In the genomic region with DNA sequence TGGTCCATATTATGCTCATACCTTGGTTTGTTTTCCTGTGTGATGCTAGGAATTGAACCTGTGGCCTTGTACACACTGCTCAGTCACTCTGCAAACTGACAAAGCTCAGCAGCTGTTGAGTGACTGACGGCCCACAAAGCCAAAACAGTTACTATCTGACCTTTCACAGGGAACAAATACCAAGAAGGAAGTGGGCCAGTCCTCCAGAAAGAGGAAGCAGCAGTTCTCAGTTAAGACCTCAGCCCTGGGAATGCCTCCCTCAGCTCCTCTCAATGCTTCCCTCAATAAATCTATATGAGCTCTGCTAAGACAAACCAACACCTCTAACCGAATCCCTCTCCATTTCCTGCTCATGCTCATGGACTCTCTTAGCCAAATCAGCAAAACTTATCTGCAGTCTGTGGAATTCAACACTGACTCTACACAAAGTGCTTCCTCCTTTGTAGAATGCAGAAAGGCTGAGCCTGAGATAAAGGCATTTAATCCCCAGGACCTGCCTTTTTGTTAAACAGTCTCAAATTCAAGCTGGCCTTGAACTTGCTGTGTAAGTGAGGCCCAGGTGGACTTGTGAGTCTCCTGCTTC, we compare ENCODE assay signal across 11 mouse cellular contexts. TPM values are rescaled to one million over a fixed set of nuclear protein-coding genes. Genes with fewer than 3 reads are reported as not detected.
DNase-seq lines count a peak whose midpoint lies in the region; ATAC-seq and TF ChIP-seq lines count a peak whose summit lies in the region.
"Had no signal": no experiment of that assay in that cellular context is flagged by ENCODE, and none has a peak within 500 bp of the region (broad histone marks: within the 10 kb centered on the region; RNA-seq: fewer than 3 reads in every experiment).

No protein-coding gene starts in this region.

- no peaks in the 10 kb centered on the region for H3K9me3 ChIP-seq in lung, embryonic 14.5 days (ENCODE audit: low read depth, low read length)
- no peaks in the 10 kb centered on the region for H3K9me3 ChIP-seq in heart, embryonic 14.5 days (ENCODE audit: control insufficient read depth, low read length)
- no peaks in the 10 kb centered on the region for H3K9me3 ChIP-seq in liver, embryonic 15.5 days (replicated peaks)
- H3K9me3 ChIP-seq in stomach, embryonic 15.5 days: no peaks in the 10 kb centered on the region
- H3K9me3 ChIP-seq: limb, embryonic 13.5 days had no signal

- DNase-seq in lung, embryonic 14.5 days: peak; percentile 16
- DNase-seq in lung, postnatal 14 days: no peak
- no peak for DNase-seq in Muller cell, postnatal 12 days (ENCODE audit: inconsistent ontology term)
- no peak for DNase-seq in right cerebral cortex, postnatal 10 days (ENCODE audit: low spot score in 2 of 2)
- DNase-seq in thymus, postnatal 0 days (ENCODE audit: low spot score): no peak
- DNase-seq: cerebellum, postnatal 14 days had no signal

- H3K9ac ChIP-seq in lung, embryonic 14.5 days: no peak overlapping the region
- no peak overlapping the region for H3K9ac ChIP-seq in heart, embryonic 14.5 days (ENCODE audit: low read length)
- H3K9ac ChIP-seq in liver, embryonic 15.5 days: no peak overlapping the region
- no peak overlapping the region for H3K9ac ChIP-seq in stomach, embryonic 15.5 days
- H3K9ac ChIP-seq: limb, embryonic 13.5 days had no signal

- H3K4me3 ChIP-seq in lung, embryonic 14.5 days (ENCODE audit: low read depth, low read length): no peak overlapping the region
- no peak overlapping the region for H3K4me3 ChIP-seq in heart, embryonic 14.5 days (ENCODE audit: control insufficient read depth in 1 of 2, insufficient read depth in 1 of 2, low read depth in 1 of 2, low read length in 2 of 2)
- no peak overlapping the region for H3K4me3 ChIP-seq in liver, embryonic 15.5 days (replicated peaks)
- no peak overlapping the region for H3K4me3 ChIP-seq in stomach, embryonic 15.5 days (replicated peaks)
- H3K4me3 ChIP-seq: limb, embryonic 13.5 days had no signal

- no peaks in the 10 kb centered on the region for H3K4me1 ChIP-seq in lung, embryonic 14.5 days (ENCODE audit: insufficient read depth)
- H3K4me1 ChIP-seq in heart, embryonic 14.5 days (ENCODE audit: control insufficient read depth in 2 of 2, insufficient read depth in 2 of 2, low read length in 2 of 2): peaks cover 4 to 8% of the 10 kb centered on the region in 2 experiments; a peak in 2 of 4 replicates
- peaks cover 34% of the 10 kb centered on the region for H3K4me1 ChIP-seq in liver, embryonic 15.5 days (replicated peaks)
- H3K4me1 ChIP-seq in stomach, embryonic 15.5 days: no peaks in the 10 kb centered on the region
- H3K4me1 ChIP-seq: limb, embryonic 13.5 days had no signal

- peaks cover 9% of the 10 kb centered on the region; the same call in 1 of the 2 replicates for H3K36me3 ChIP-seq in lung, embryonic 14.5 days (ENCODE audit: insufficient read depth)
- H3K36me3 ChIP-seq in heart, embryonic 14.5 days (ENCODE audit: control insufficient read depth, insufficient read depth, low read length): peaks cover 11% of the 10 kb centered on the region; the same call in 1 of the 2 replicates
- no peaks in the 10 kb centered on the region for H3K36me3 ChIP-seq in liver, embryonic 15.5 days (replicated peaks)
- H3K36me3 ChIP-seq in stomach, embryonic 15.5 days: no peaks in the 10 kb centered on the region

- TF ChIP-seq CTCF in lung, embryonic 14.5 days (IDR thresholded peaks at IDR 0.05; ENCODE audit: low read depth): no peak

- no peak overlapping the region for H3K4me2 ChIP-seq in lung, embryonic 14.5 days
- no peak overlapping the region for H3K4me2 ChIP-seq in heart, embryonic 14.5 days (ENCODE audit: low read length)
- peak overlapping the region; percentile 15 for H3K4me2 ChIP-seq in liver, embryonic 15.5 days
- no peak overlapping the region for H3K4me2 ChIP-seq in stomach, embryonic 15.5 days
- H3K4me2 ChIP-seq: limb, embryonic 13.5 days had no signal

- WGBS in lung, embryonic 14.5 days: 38% methylated on average over 2 of the region's 2 CpGs
- WGBS in heart, embryonic 14.5 days: 22% methylated on average over 2 of the region's 2 CpGs
- 7% methylated on average over 2 of the region's 2 CpGs for WGBS in liver, embryonic 15.5 days (ENCODE audit: insufficient replicate concordance)
- 38% methylated on average over 2 of the region's 2 CpGs for WGBS in stomach, embryonic 15.5 days

- H3K27ac ChIP-seq in lung, embryonic 14.5 days (ENCODE audit: low read depth): no peak overlapping the region
- H3K27ac ChIP-seq in heart, embryonic 14.5 days (replicated peaks in 1 of 2; ENCODE audit: control insufficient read depth in 1 of 2, insufficient read depth in 1 of 2, low read depth in 2 of 2, low read length in 2 of 2): peak overlapping the region; percentile 25 to 53; a peak in 3 of 4 replicates
- peak overlapping the region; percentile 72 for H3K27ac ChIP-seq in liver, embryonic 15.5 days (replicated peaks)
- H3K27ac ChIP-seq in stomach, embryonic 15.5 days: peak overlapping the region; percentile 17; the same call in 1 of the 2 replicates
- H3K27ac ChIP-seq: limb, embryonic 13.5 days had no signal

- no peak for ATAC-seq in lung, embryonic 14.5 days (ENCODE audit: insufficient read depth)
- ATAC-seq in heart, embryonic 14.5 days (ENCODE audit: insufficient number of reproducible peaks, insufficient read depth, low FRiP score, low read depth): no peak
- ATAC-seq in liver, embryonic 15.5 days (ENCODE audit: insufficient read depth): peak; percentile 34; the same call in 1 of the 2 replicates
- ATAC-seq in stomach, embryonic 15.5 days (ENCODE audit: insufficient read depth, low FRiP score, low read depth): peak; percentile 16; the same call in 1 of the 2 replicates
- ATAC-seq: inflammation-experienced regulatory T-cells, adult 6 months had no signal

- no peaks in the 10 kb centered on the region for H3K27me3 ChIP-seq in lung, embryonic 14.5 days (ENCODE audit: insufficient read depth, low read length)
- H3K27me3 ChIP-seq in heart, embryonic 14.5 days (ENCODE audit: control insufficient read depth, insufficient read depth, low read length): no peaks in the 10 kb centered on the region
- no peaks in the 10 kb centered on the region for H3K27me3 ChIP-seq in liver, embryonic 15.5 days
- H3K27me3 ChIP-seq in stomach, embryonic 15.5 days (replicated peaks): no peaks in the 10 kb centered on the region
- H3K27me3 ChIP-seq: limb, embryonic 13.5 days had no signal

RNA-seq across cellular contexts. Expression of a gene that starts 17.3 kb away (rescaled TPM):
- polyA plus RNA-seq in lung, embryonic 14.5 days (2014; fragmentation: Nextera tagmentation; extraction: Ambion mirVana): 8.9 and 9.7 TPM in 2 replicates
- 7.7 and 8.7 TPM in 2 replicates for polyA plus RNA-seq in heart, embryonic 14.5 days (2014; fragmentation: Nextera tagmentation; extraction: Ambion mirVana)
- 2.5 TPM in 2 replicates for polyA plus RNA-seq in liver, embryonic 15.5 days (2015; fragmentation: Nextera tagmentation; extraction: Ambion mirVana)
- polyA plus RNA-seq in stomach, embryonic 15.5 days (2015; fragmentation: Nextera tagmentation; extraction: Ambion mirVana): 7.4 and 7.7 TPM in 2 replicates
- polyA plus RNA-seq in thymus, postnatal 0 days (2015; fragmentation: Nextera tagmentation; extraction: Ambion mirVana): 3.5 and 4.2 TPM in 2 replicates

RNA-seq across cellular contexts. Expression of a gene that starts 17.5 kb away (rescaled TPM):
- polyA plus RNA-seq in lung, embryonic 14.5 days (2014; fragmentation: Nextera tagmentation; extraction: Ambion mirVana): 0.88 and 1.8 TPM in 2 replicates
- 0.47 and 0.65 TPM in 2 replicates for polyA plus RNA-seq in heart, embryonic 14.5 days (2014; fragmentation: Nextera tagmentation; extraction: Ambion mirVana)
- 0.17 and 0.23 TPM in 2 replicates for polyA plus RNA-seq in liver, embryonic 15.5 days (2015; fragmentation: Nextera tagmentation; extraction: Ambion mirVana)
- 0.95 and 1.1 TPM in 2 replicates for polyA plus RNA-seq in stomach, embryonic 15.5 days (2015; fragmentation: Nextera tagmentation; extraction: Ambion mirVana)
- 1.2 and 1.4 TPM in 2 replicates for polyA plus RNA-seq in thymus, postnatal 0 days (2015; fragmentation: Nextera tagmentation; extraction: Ambion mirVana)

RNA-seq across cellular contexts. Expression of a gene that starts 39.7 kb away (rescaled TPM):
- 0.34 and 3.4 TPM in 2 replicates for polyA plus RNA-seq in lung, embryonic 14.5 days (2014; fragmentation: Nextera tagmentation; extraction: Ambion mirVana)
- polyA plus RNA-seq in heart, embryonic 14.5 days (2014; fragmentation: Nextera tagmentation; extraction: Ambion mirVana): 1.1 and 4.2 TPM in 2 replicates
- 447 and 537 TPM in 2 replicates for polyA plus RNA-seq in liver, embryonic 15.5 days (2015; fragmentation: Nextera tagmentation; extraction: Ambion mirVana)
- polyA plus RNA-seq in stomach, embryonic 15.5 days (2015; fragmentation: Nextera tagmentation; extraction: Ambion mirVana): 62.1 and 64.5 TPM in 2 replicates
- polyA plus RNA-seq in thymus, postnatal 0 days (2015; fragmentation: Nextera tagmentation; extraction: Ambion mirVana): 2.9 and 7.4 TPM in 2 replicates

RNA-seq across cellular contexts. Expression of a gene that starts 51.2 kb away (rescaled TPM):
- polyA plus RNA-seq in lung, embryonic 14.5 days (2014; fragmentation: Nextera tagmentation; extraction: Ambion mirVana): 16.4 and 19.1 TPM in 2 replicates
- polyA plus RNA-seq in heart, embryonic 14.5 days (2014; fragmentation: Nextera tagmentation; extraction: Ambion mirVana): 10.3 and 12.5 TPM in 2 replicates
- 3.5 and 3.7 TPM in 2 replicates for polyA plus RNA-seq in liver, embryonic 15.5 days (2015; fragmentation: Nextera tagmentation; extraction: Ambion mirVana)
- polyA plus RNA-seq in stomach, embryonic 15.5 days (2015; fragmentation: Nextera tagmentation; extraction: Ambion mirVana): 16.4 and 17.2 TPM in 2 replicates
- 7.6 and 8.9 TPM in 2 replicates for polyA plus RNA-seq in thymus, postnatal 0 days (2015; fragmentation: Nextera tagmentation; extraction: Ambion mirVana)

Comparison
In these comparisons a context has a peak if more than half of its experiments do, and no peak if none do; other contexts are left out.
1. ATAC-seq: peak in liver, embryonic 15.5 days (single experiment) and stomach, embryonic 15.5 days (single experiment); none in lung, embryonic 14.5 days (single experiment) and heart, embryonic 14.5 days (single experiment).